Mouse (Mus musculus) cortical plate, adult 2 months (tissue): Measurements from ENCODE around the gene Capn7.

Source experiments
- CTCF ChIP-seq: fragments of 200-500 bp; IDR thresholded peaks from 2 replicates; pipeline ENCODE4 v1.5.1; 2011; ENCODE audit warnings: mild to moderate bottlenecking, control low read depth, low read length; ENCODE audit not compliant: insufficient read depth; ENCODE audit errors: extremely low read depth
- POLR2A ChIP-seq: fragments of 200-500 bp; IDR thresholded peaks from 2 replicates; pipeline ENCODE4 v1.6.1; 2011; ENCODE audit warnings: mild to moderate bottlenecking, low read length, control low read depth; ENCODE audit not compliant: insufficient read depth; ENCODE audit errors: extremely low read depth

DNA sequence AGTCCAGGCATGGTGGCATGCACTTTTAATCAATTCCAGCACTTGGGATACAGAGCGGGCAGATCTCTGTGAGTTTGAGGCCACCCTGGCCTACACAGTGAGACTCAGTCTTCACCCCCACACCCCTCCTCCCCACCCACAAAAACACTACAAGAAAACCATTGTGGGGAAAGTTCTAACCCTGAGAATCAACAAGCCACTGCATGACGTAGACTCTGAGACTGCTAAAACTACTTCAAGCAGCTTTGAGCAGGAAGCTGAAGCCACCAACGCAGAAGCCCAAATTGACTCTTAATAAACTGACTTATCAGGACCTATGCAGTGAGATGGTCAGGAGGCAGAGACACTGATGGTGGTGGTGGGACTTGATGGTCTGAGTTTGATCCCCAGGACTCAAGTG, 62.8 kb downstream of the Capn7 start:
- TF ChIP-seq POLR2A (no peak), CTCF (no peak)
